Mouse (Mus musculus): Measurements from ENCODE around the gene Gm11020. TPM values are rescaled to one million over a fixed set of nuclear protein-coding genes. Genes with fewer than 3 reads are reported as not detected.

Gm11020 gene
- total and polyA plus RNA-seq, 3 experiments = not detected

DNA sequence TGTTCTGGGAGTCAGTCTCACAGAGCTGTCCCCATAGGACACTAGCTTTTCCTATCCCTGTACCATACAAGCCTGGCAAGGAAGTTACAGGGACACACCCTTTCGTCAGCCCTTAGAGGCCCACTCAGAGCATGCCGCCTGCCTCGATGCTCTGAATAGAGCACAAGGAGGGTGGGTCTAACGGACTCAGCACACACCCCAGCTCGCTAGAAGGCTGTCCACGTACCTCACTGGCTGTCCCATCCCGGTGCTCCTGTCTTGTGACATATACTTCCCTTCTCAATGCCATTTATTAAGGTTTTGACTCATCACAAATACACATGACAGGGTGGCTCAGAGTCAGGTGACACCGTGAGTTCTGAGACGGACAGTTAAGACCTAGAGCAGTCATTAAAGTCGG is 33.1 kb downstream of the Gm11020 start:
- Histone ChIP-seq H3K4me1 (ENCODE audit: insufficient read depth, low read depth, low read length) (no peaks in the 10 kb centered on the region), H3K27me3 (ENCODE audit: insufficient read depth, low read length) (no peaks in the 10 kb centered on the region; the same call in 1 of the 2 replicates), H3K4me3 (ENCODE audit: low read depth, low read length) (no peak overlapping the region), H3K36me3 (replicated peaks) (no peaks in the 10 kb centered on the region), H3K9me3 (replicated peaks) (no peaks in the 10 kb centered on the region)
- no peak for TF ChIP-seq GATA1 (IDR thresholded peaks at IDR 0.05; ENCODE audit: borderline replicate concordance, low read length)
- TF ChIP-seq TAL1 (conservative IDR thresholded peaks at IDR 0.05; ENCODE audit: low read depth, low read length) = no peak
- no peak for TF ChIP-seq GATA2 (IDR thresholded peaks at IDR 0.05; ENCODE audit: borderline replicate concordance, low read depth, low read length)
- TF ChIP-seq POLR2AphosphoS5 (IDR thresholded peaks at IDR 0.05; ENCODE audit: insufficient replicate concordance, low read depth, low read length) = no peak
- TF ChIP-seq CTCF (IDR thresholded peaks at IDR 0.05; ENCODE audit: low read depth, low read length) = no peak
- no peak for DNase-seq (ENCODE audit: low spot score)
- ATAC-seq (ENCODE audit: extremely low read depth, insufficient number of reproducible peaks, low FRiP score, poor library complexity, severe bottlenecking) = no peak

DNA sequence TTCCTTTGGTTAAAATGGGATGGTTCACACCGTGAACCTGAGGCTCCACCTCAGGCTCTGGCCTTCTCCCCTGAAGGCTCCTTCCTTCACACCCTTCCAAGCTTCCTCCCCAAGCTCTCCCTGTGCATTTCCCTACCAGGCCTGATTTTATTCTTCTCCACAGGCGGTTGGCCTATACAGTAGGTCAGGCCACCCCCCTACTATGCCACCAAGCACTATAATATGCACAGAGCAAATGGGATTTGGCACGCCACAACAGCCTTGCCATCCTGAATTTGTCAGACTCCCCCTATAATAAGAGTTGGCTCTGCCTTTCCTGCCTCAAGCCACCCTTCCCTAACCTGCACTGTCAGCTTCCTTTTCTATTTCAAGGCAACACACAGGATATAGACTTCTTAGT is 37.3 kb downstream of the Gm11020 start:
- Histone ChIP-seq H3K36me3 (replicated peaks) (no peaks in the 10 kb centered on the region), H3K4me1 (ENCODE audit: insufficient read depth, low read depth, low read length) (no peaks in the 10 kb centered on the region), H3K4me3 (ENCODE audit: low read depth, low read length) (no peak overlapping the region), H3K9me3 (replicated peaks) (no peaks in the 10 kb centered on the region), H3K27me3 (ENCODE audit: insufficient read depth, low read length) (no peaks in the 10 kb centered on the region)
- no peak for TF ChIP-seq GATA1 (IDR thresholded peaks at IDR 0.05; ENCODE audit: borderline replicate concordance, low read length)
- no peak for TF ChIP-seq GATA2 (IDR thresholded peaks at IDR 0.05; ENCODE audit: borderline replicate concordance, low read depth, low read length)
- TF ChIP-seq TAL1 (conservative IDR thresholded peaks at IDR 0.05; ENCODE audit: low read depth, low read length) = no peak
- TF ChIP-seq CTCF (IDR thresholded peaks at IDR 0.05; ENCODE audit: low read depth, low read length) = no peak
- no peak for TF ChIP-seq POLR2AphosphoS5 (IDR thresholded peaks at IDR 0.05; ENCODE audit: insufficient replicate concordance, low read depth, low read length)
- no peak for ATAC-seq (ENCODE audit: extremely low read depth, insufficient number of reproducible peaks, low FRiP score, poor library complexity, severe bottlenecking)
- DNase-seq (ENCODE audit: low spot score) = no peak

DNA sequence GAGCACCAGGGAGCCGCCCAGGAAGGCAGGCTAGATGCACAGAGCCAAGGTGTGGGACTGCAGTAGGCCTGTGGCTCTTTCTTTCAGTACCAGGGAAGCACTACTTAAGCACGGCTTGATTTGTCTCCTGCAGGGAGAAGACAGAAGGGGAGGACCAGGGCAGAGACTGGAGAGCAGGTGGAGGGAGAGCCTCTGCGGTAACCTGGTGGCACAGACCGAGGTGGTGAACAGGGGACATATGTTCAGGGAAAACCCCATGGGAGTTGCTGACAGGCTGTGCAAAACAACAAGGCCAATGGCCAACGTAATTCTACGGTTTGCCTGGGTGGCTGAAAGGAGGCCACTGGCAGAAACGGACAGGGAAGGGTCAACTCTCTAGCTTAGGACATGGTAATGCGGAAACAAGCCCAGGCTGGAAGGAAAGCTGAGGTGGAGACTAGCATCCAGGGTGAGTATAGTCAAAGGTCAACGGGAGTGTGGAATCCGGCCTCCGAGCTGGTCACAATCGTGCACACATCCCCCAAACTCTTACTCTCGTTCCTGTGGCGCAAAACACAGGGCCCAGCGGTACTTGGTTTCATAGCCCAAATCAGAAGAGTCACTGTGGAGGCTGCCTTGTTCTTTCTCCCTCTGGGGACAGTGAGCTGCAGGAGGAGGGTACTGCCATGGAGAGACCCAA is 38.5 kb downstream of the Gm11020 start:
- Histone ChIP-seq H3K4me1 (ENCODE audit: insufficient read depth, low read depth, low read length) (no peaks in the 10 kb centered on the region), H3K36me3 (replicated peaks) (no peaks in the 10 kb centered on the region), H3K9me3 (replicated peaks) (no peaks in the 10 kb centered on the region), H3K4me3 (ENCODE audit: low read depth, low read length) (no peak overlapping the region), H3K27me3 (ENCODE audit: insufficient read depth, low read length) (no peaks in the 10 kb centered on the region)
- TF ChIP-seq TAL1 (conservative IDR thresholded peaks at IDR 0.05; ENCODE audit: low read depth, low read length) (no peak), GATA1 (IDR thresholded peaks at IDR 0.05; ENCODE audit: borderline replicate concordance, low read length) (no peak), CTCF (IDR thresholded peaks at IDR 0.05; ENCODE audit: low read depth, low read length) (no peak), GATA2 (IDR thresholded peaks at IDR 0.05; ENCODE audit: borderline replicate concordance, low read depth, low read length) (no peak), POLR2AphosphoS5 (IDR thresholded peaks at IDR 0.05; ENCODE audit: insufficient replicate concordance, low read depth, low read length) (no peak)
- DNase-seq (ENCODE audit: low spot score) (no peak), ATAC-seq (ENCODE audit: extremely low read depth, insufficient number of reproducible peaks, low FRiP score, poor library complexity, severe bottlenecking) (no peak)

DNA sequence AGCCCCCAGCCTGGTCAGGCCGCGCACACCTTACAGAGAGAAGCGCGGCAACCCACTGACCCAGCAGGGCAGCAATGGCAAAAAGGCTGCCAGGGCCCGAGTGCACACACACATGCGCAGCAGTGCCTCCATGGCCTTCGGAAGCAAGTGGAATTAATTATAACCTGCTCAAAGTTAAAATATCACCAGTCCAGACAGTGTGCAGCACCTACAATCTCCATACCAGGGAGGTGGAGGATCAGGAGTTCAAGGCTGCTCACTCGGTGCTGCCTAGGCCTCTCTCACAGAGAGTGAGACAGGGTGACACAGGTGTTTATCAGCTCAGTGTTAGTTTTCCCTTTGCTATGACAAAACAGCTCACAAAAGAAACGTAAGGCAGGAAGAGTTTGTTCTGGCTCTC is 44.3 kb downstream of the Gm11020 start:
- no peaks in the 10 kb centered on the region for H3K36me3 ChIP-seq (replicated peaks)
- no peak overlapping the region for H3K4me3 ChIP-seq (ENCODE audit: low read depth, low read length)
- ATAC-seq (ENCODE audit: extremely low read depth, insufficient number of reproducible peaks, low FRiP score, poor library complexity, severe bottlenecking) (no peak), DNase-seq (ENCODE audit: low spot score) (no peak)
- no peaks in the 10 kb centered on the region for H3K27me3 ChIP-seq (ENCODE audit: insufficient read depth, low read length)
- TF ChIP-seq CTCF (IDR thresholded peaks at IDR 0.05; ENCODE audit: low read depth, low read length) (no peak), GATA2 (IDR thresholded peaks at IDR 0.05; ENCODE audit: borderline replicate concordance, low read depth, low read length) (no peak), POLR2AphosphoS5 (IDR thresholded peaks at IDR 0.05; ENCODE audit: insufficient replicate concordance, low read depth, low read length) (no peak), GATA1 (IDR thresholded peaks at IDR 0.05; ENCODE audit: borderline replicate concordance, low read length) (no peak), TAL1 (conservative IDR thresholded peaks at IDR 0.05; ENCODE audit: low read depth, low read length) (no peak)
- no peaks in the 10 kb centered on the region for H3K4me1 ChIP-seq (ENCODE audit: insufficient read depth, low read depth, low read length)
- H3K9me3 ChIP-seq (replicated peaks) = no peaks in the 10 kb centered on the region

DNA sequence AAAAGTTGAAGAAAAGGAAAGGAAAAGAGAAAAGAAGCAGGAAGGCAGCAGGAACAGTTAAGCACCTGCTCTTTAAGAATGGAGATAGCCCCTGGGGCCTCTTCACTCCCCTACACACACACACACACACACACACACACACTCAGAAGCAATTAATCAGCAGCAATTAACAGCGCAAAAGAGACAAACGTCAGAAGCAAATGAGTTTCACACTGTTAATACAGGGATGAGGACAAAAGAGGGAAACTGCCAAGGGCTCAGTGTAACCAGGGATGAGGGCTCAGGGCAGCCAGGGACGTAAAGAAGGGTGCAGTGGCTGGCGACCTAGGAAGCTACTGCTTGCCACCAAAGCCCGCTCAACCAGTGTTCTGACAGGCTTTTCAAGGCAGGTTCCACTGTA is 46.0 kb downstream of the Gm11020 start:
- H3K4me3 ChIP-seq (ENCODE audit: low read depth, low read length) = no peak overlapping the region
- no peaks in the 10 kb centered on the region for H3K4me1 ChIP-seq (ENCODE audit: insufficient read depth, low read depth, low read length)
- H3K36me3 ChIP-seq (replicated peaks) = no peaks in the 10 kb centered on the region
- no peak for DNase-seq (ENCODE audit: low spot score)
- H3K9me3 ChIP-seq (replicated peaks) = no peaks in the 10 kb centered on the region
- TF ChIP-seq POLR2AphosphoS5 (IDR thresholded peaks at IDR 0.05; ENCODE audit: insufficient replicate concordance, low read depth, low read length) = no peak
- TF ChIP-seq TAL1 (conservative IDR thresholded peaks at IDR 0.05; ENCODE audit: low read depth, low read length) = no peak
- no peak for TF ChIP-seq CTCF (IDR thresholded peaks at IDR 0.05; ENCODE audit: low read depth, low read length)
- no peak for TF ChIP-seq GATA1 (IDR thresholded peaks at IDR 0.05; ENCODE audit: borderline replicate concordance, low read length)
- no peak for ATAC-seq (ENCODE audit: extremely low read depth, insufficient number of reproducible peaks, low FRiP score, poor library complexity, severe bottlenecking)
- H3K27me3 ChIP-seq (ENCODE audit: insufficient read depth, low read length) = no peaks in the 10 kb centered on the region

DNA sequence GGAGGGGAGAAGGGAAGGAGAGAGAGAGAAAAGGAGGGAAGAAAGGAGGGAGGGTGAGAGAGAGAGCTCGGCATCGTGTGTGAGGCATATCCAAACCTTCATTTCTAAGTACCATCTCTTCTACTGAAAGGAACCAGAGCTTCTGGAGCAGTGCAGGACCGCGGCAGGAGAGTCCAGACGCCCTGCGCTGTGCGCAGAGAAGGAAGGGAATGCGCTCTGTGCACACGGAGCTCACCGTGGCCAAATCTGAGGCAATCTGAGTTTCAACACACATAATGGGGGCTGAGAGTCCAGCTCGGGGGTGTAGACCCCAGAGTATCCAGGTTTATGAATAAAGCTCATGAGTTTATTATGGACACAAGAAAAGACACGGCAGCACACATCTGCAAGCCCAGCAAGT is 48.2 kb downstream of the Gm11020 start:
- no peaks in the 10 kb centered on the region for H3K9me3 ChIP-seq (replicated peaks)
- TF ChIP-seq POLR2AphosphoS5 (IDR thresholded peaks at IDR 0.05; ENCODE audit: insufficient replicate concordance, low read depth, low read length) (no peak), GATA2 (IDR thresholded peaks at IDR 0.05; ENCODE audit: borderline replicate concordance, low read depth, low read length) (no peak), GATA1 (IDR thresholded peaks at IDR 0.05; ENCODE audit: borderline replicate concordance, low read length) (no peak), CTCF (IDR thresholded peaks at IDR 0.05; ENCODE audit: low read depth, low read length) (no peak), TAL1 (conservative IDR thresholded peaks at IDR 0.05; ENCODE audit: low read depth, low read length) (no peak)
- ATAC-seq (ENCODE audit: extremely low read depth, insufficient number of reproducible peaks, low FRiP score, poor library complexity, severe bottlenecking) = no peak
- no peak for DNase-seq (ENCODE audit: low spot score)
- H3K27me3 ChIP-seq (ENCODE audit: insufficient read depth, low read length) = no peaks in the 10 kb centered on the region
- no peaks in the 10 kb centered on the region for H3K4me1 ChIP-seq (ENCODE audit: insufficient read depth, low read depth, low read length)
- no peaks in the 10 kb centered on the region for H3K36me3 ChIP-seq (replicated peaks)
- no peak overlapping the region for H3K4me3 ChIP-seq (ENCODE audit: low read depth, low read length)
